Mouse (Mus musculus): ENCODE results near the gene Ablim1. TPM values are rescaled to one million over a fixed set of nuclear protein-coding genes. Genes with fewer than 3 reads are reported as not detected.

The Ablim1 gene
- total and polyA plus RNA-seq, 2 experiments from 2014 or later: 47.8 to 76.9 TPM

- H3K4me1 ChIP-seq (ENCODE audit: insufficient read depth): 0 out of 2 replicates have a peak, but pooled peaks cover 3% of the 10 kb centered on the region
- H3K9me3 ChIP-seq (ENCODE audit: low read length): no peaks in the 10 kb centered on the region
- TF ChIP-seq CTCF (IDR thresholded peaks at IDR 0.05; ENCODE audit: low read depth): no peak
- no peak overlapping the region for H3K4me3 ChIP-seq (ENCODE audit: low read depth, low read length)
- no peak for ATAC-seq
- no peak overlapping the region for H3K27ac ChIP-seq (ENCODE audit: low read depth, low read length)
- WGBS: 83% methylated on average over 6 of the region's 6 CpGs
- no peak overlapping the region for H3K9ac ChIP-seq
- no peaks in the 10 kb centered on the region for H3K27me3 ChIP-seq (ENCODE audit: insufficient read depth, low read length)
- H3K4me2 ChIP-seq (ENCODE audit: low read depth): no peak overlapping the region
- H3K36me3 ChIP-seq (ENCODE audit: insufficient read depth): 0 out of 2 replicates have a peak, but pooled peaks cover 9% of the 10 kb centered on the region
- no peak for DNase-seq
Measured at GRCm38 (mm10) chr19:57132916-57133520, 181.7 kb downstream of the Ablim1 start.

- Histone ChIP-seq H3K4me2 (ENCODE audit: low read depth) (no peak overlapping the region), H3K9ac (no peak overlapping the region), H3K36me3 (ENCODE audit: insufficient read depth) (0 out of 2 replicates have a peak, but pooled peaks cover 9% of the 10 kb centered on the region), H3K4me3 (ENCODE audit: low read depth, low read length) (no peak overlapping the region), H3K27ac (ENCODE audit: low read depth, low read length) (no peak overlapping the region), H3K9me3 (ENCODE audit: low read length) (no peaks in the 10 kb centered on the region), H3K27me3 (ENCODE audit: insufficient read depth, low read length) (no peaks in the 10 kb centered on the region), H3K4me1 (ENCODE audit: insufficient read depth) (0 out of 2 replicates have a peak, but pooled peaks cover 3% of the 10 kb centered on the region)
- TF ChIP-seq CTCF (IDR thresholded peaks at IDR 0.05; ENCODE audit: low read depth): no peak
- WGBS: 85% methylated on average over 5 of the region's 5 CpGs
- ATAC-seq (no peak), DNase-seq (no peak)
Measured at GRCm38 (mm10) chr19:57132281-57132680, 182.4 kb downstream of the Ablim1 start.

- TF ChIP-seq CTCF (IDR thresholded peaks at IDR 0.05; ENCODE audit: low read depth): no peak
- no peaks in the 10 kb centered on the region for H3K9me3 ChIP-seq (ENCODE audit: low read length)
- DNase-seq: no peak
- ATAC-seq: no peak
- no peak overlapping the region for H3K4me3 ChIP-seq (ENCODE audit: low read depth, low read length)
- H3K4me2 ChIP-seq (ENCODE audit: low read depth): no peak overlapping the region
- H3K27ac ChIP-seq (ENCODE audit: low read depth, low read length): no peak overlapping the region
- WGBS: 96% methylated on average over 4 of the region's 4 CpGs
- H3K27me3 ChIP-seq (ENCODE audit: insufficient read depth, low read length): no peaks in the 10 kb centered on the region
- H3K9ac ChIP-seq: no peak overlapping the region
- 0 out of 2 replicates have a peak, but pooled peaks cover 3% of the 10 kb centered on the region for H3K4me1 ChIP-seq (ENCODE audit: insufficient read depth)
- 0 out of 2 replicates have a peak, but pooled peaks cover 9% of the 10 kb centered on the region for H3K36me3 ChIP-seq (ENCODE audit: insufficient read depth)
Measured at GRCm38 (mm10) chr19:57131366-57131765, 183.4 kb downstream of the Ablim1 start.

- Histone ChIP-seq H3K9me3 (ENCODE audit: low read length) (no peaks in the 10 kb centered on the region), H3K36me3 (ENCODE audit: insufficient read depth) (0 out of 2 replicates have a peak, but pooled peaks cover 9% of the 10 kb centered on the region), H3K27ac (ENCODE audit: low read depth, low read length) (no peak overlapping the region), H3K4me2 (ENCODE audit: low read depth) (no peak overlapping the region), H3K4me3 (ENCODE audit: low read depth, low read length) (no peak overlapping the region), H3K9ac (no peak overlapping the region), H3K4me1 (ENCODE audit: insufficient read depth) (0 out of 2 replicates have a peak, but pooled peaks cover 3% of the 10 kb centered on the region), H3K27me3 (ENCODE audit: insufficient read depth, low read length) (no peaks in the 10 kb centered on the region)
- TF ChIP-seq CTCF (IDR thresholded peaks at IDR 0.05; ENCODE audit: low read depth): no peak
- WGBS: 88% methylated on average over 4 of the region's 4 CpGs
- DNase-seq (no peak), ATAC-seq (no peak)
Measured at GRCm38 (mm10) chr19:57130591-57130990, 184.1 kb downstream of the Ablim1 start.

- 89% methylated on average over 9 of the region's 9 CpGs for WGBS
- Histone ChIP-seq H3K4me2 (ENCODE audit: low read depth) (no peak overlapping the region), H3K27me3 (ENCODE audit: insufficient read depth, low read length) (no peaks in the 10 kb centered on the region), H3K9me3 (ENCODE audit: low read length) (no peaks in the 10 kb centered on the region), H3K27ac (ENCODE audit: low read depth, low read length) (no peak overlapping the region), H3K9ac (no peak overlapping the region), H3K4me3 (ENCODE audit: low read depth, low read length) (no peak overlapping the region), H3K4me1 (ENCODE audit: insufficient read depth) (0 out of 2 replicates have a peak, but pooled peaks cover 3% of the 10 kb centered on the region), H3K36me3 (ENCODE audit: insufficient read depth) (0 out of 2 replicates have a peak, but pooled peaks cover 9% of the 10 kb centered on the region)
- no peak for TF ChIP-seq CTCF (IDR thresholded peaks at IDR 0.05; ENCODE audit: low read depth)
- ATAC-seq: no peak
- DNase-seq: no peak
Measured at GRCm38 (mm10) chr19:57129729-57130128, 185.0 kb downstream of the Ablim1 start.

- H3K4me3 ChIP-seq (ENCODE audit: low read depth, low read length): no peak overlapping the region
- H3K4me1 ChIP-seq (ENCODE audit: insufficient read depth): no peaks in the 10 kb centered on the region
- H3K36me3 ChIP-seq (ENCODE audit: insufficient read depth): 0 out of 2 replicates have a peak, but pooled peaks cover 9% of the 10 kb centered on the region
- no peak overlapping the region for H3K27ac ChIP-seq (ENCODE audit: low read depth, low read length)
- no peak overlapping the region for H3K4me2 ChIP-seq (ENCODE audit: low read depth)
- no peaks in the 10 kb centered on the region for H3K27me3 ChIP-seq (ENCODE audit: insufficient read depth, low read length)
- H3K9ac ChIP-seq: no peak overlapping the region
- DNase-seq (no peak), ATAC-seq (no peak)
- H3K9me3 ChIP-seq (ENCODE audit: low read length): no peaks in the 10 kb centered on the region
- 57% methylated on average over 6 of the region's 6 CpGs for WGBS
- TF ChIP-seq CTCF (IDR thresholded peaks at IDR 0.05; ENCODE audit: low read depth): no peak
Measured at GRCm38 (mm10) chr19:57128037-57128436, 186.7 kb downstream of the Ablim1 start.

GRCm38 (mm10) chr19:57127523-57127922 is 187.2 kb downstream of the Ablim1 start:
- Histone ChIP-seq H3K9ac (no peak overlapping the region), H3K27me3 (ENCODE audit: insufficient read depth, low read length) (no peaks in the 10 kb centered on the region), H3K4me3 (ENCODE audit: low read depth, low read length) (no peak overlapping the region), H3K36me3 (ENCODE audit: insufficient read depth) (0 out of 2 replicates have a peak, but pooled peaks cover 9% of the 10 kb centered on the region), H3K9me3 (ENCODE audit: low read length) (no peaks in the 10 kb centered on the region), H3K27ac (ENCODE audit: low read depth, low read length) (no peak overlapping the region), H3K4me1 (ENCODE audit: insufficient read depth) (no peaks in the 10 kb centered on the region), H3K4me2 (ENCODE audit: low read depth) (no peak overlapping the region)
- ATAC-seq: no peak
- TF ChIP-seq CTCF (IDR thresholded peaks at IDR 0.05; ENCODE audit: low read depth): no peak
- DNase-seq: no peak
- 86% methylated on average over 5 of the region's 5 CpGs for WGBS

Measured in forebrain, postnatal 0 days (tissue).